Mouse (Mus musculus) erythroblast, embryonic 14.5 days (primary cell): ENCODE data around the gene Skint9. TPM values are rescaled to one million over a fixed set of nuclear protein-coding genes. Genes with fewer than 3 reads are reported as not detected.
"Not testable (repeated sequence)": the region's sequence is repeated elsewhere in the genome, so short reads cannot be mapped to it uniquely, and the experiment has no call there.

Experiments
- H3K27me3 ChIP-seq: 2 replicates; pipeline ENCODE4 v1.6.1; 2012; ENCODE audit warnings: inconsistent platforms; ENCODE audit not compliant: control insufficient read depth
- H3K36me3 ChIP-seq: 2 replicates; pipeline ENCODE4 v1.6.1; 2012; ENCODE audit warnings: mild to moderate bottlenecking, inconsistent platforms; ENCODE audit not compliant: control insufficient read depth
- H3K4me1 ChIP-seq: 2 replicates; pipeline ENCODE4 v1.6.1; 2012; ENCODE audit warnings: inconsistent platforms; ENCODE audit not compliant: control insufficient read depth
- H3K4me3 ChIP-seq: replicated peaks from 2 replicates; pipeline ENCODE3; 2012; ENCODE audit warnings: moderate library complexity, mild to moderate bottlenecking, inconsistent platforms
- H3K9me3 ChIP-seq: 2 replicates; pipeline ENCODE4 v1.6.1; 2012; ENCODE audit warnings: low read length, inconsistent platforms, mixed read lengths; ENCODE audit not compliant: control insufficient read depth
- GATA1 ChIP-seq: IDR thresholded peaks from 2 replicates; pipeline ENCODE4 v1.6.1; 2012; ENCODE audit warnings: low read length, inconsistent platforms, mixed read lengths
- TAL1 ChIP-seq: IDR thresholded peaks from 3 replicates; pipeline ENCODE4 v1.6.1; 2012; ENCODE audit warnings: low read length, inconsistent platforms, mixed read lengths
- polyA plus RNA-seq: library from polyadenylated mRNA; stranded (reverse); fragments of >175 nt; gene quantifications from 2 replicates; pipeline ENCODE4 v1.2.3, GENCODE M21; 2012

Skint9 gene
- polyA plus RNA-seq = not detected in 2 replicates

- H3K4me1 ChIP-seq = no peaks in the 10 kb centered on the region
- TF ChIP-seq TAL1 (no peak), GATA1 (no peak)
- H3K27me3 ChIP-seq = no peaks in the 10 kb centered on the region
- peaks cover 3% of the 10 kb centered on the region; the same call in 1 of the 2 replicates for H3K9me3 ChIP-seq
- no peak within 1 kb of the TSS for H3K4me3 ChIP-seq
- no peaks in the 10 kb centered on the region for H3K36me3 ChIP-seq
Observed at GRCm38 (mm10) chr4:112433885-112434284, at the start of gene Skint9. Gene Skint9 (minus strand): TSS chr4:112433985.

GRCm38 (mm10) chr4:112432685-112433084, 1.1 kb downstream of the Skint9 start:
- no peaks in the 10 kb centered on the region for H3K27me3 ChIP-seq
- no peak overlapping the region for H3K4me3 ChIP-seq
- TF ChIP-seq GATA1 (no peak), TAL1 (no peak)
- no peaks in the 10 kb centered on the region for H3K4me1 ChIP-seq
- peaks cover 3% of the 10 kb centered on the region; the same call in 1 of the 2 replicates for H3K9me3 ChIP-seq
- no peaks in the 10 kb centered on the region for H3K36me3 ChIP-seq

GRCm38 (mm10) chr4:112432223-112432622, 1.6 kb downstream of the Skint9 start:
- no peak for TF ChIP-seq TAL1
- H3K36me3 ChIP-seq = no peaks in the 10 kb centered on the region
- H3K27me3 ChIP-seq = no peaks in the 10 kb centered on the region
- H3K4me1 ChIP-seq = no peaks in the 10 kb centered on the region
- H3K4me3 ChIP-seq = no peak overlapping the region
- H3K9me3 ChIP-seq = no peaks in the 10 kb centered on the region

- not testable (repeated sequence) for H3K27me3 ChIP-seq, H3K4me1 ChIP-seq, H3K4me3 ChIP-seq, H3K9me3 ChIP-seq, H3K36me3 ChIP-seq
Observed at GRCm38 (mm10) chr4:112349111-112349510, 84.7 kb downstream of the Skint9 start.

Other genes starting within 250 kb of the Skint9 start
- gene Skint3, start 201.7 kb downstream of the Skint9 start, polyA plus RNA-seq = not detected in 2 replicates
- gene Skint2, start 123.2 kb upstream of the Skint9 start, polyA plus RNA-seq = not detected in 2 replicates